Mouse (Mus musculus) kidney, postnatal 0 days (tissue): ENCODE measurements around the gene Pqbp1. TPM values are rescaled to one million over a fixed set of nuclear protein-coding genes. Genes with fewer than 3 reads are reported as not detected.
"Not testable (repeated sequence)": the region's sequence is repeated elsewhere in the genome, so short reads cannot be mapped to it uniquely, and the experiment has no call there.

ENCODE experiments used
- ATAC-seq: fragments of 200-750 bp; cut with Nextera tagmentation; replicated peaks from 2 replicates; pipeline ENCODE4 v1.8.0; 2017; ENCODE audit warnings: low read depth, moderate number of reproducible peaks, moderate TSS enrichment, moderate library complexity; ENCODE audit not compliant: low FRiP score
- DNase-seq: peaks from one replicate; pipeline ENCODE4 v3.0.0-alpha.2; 2016; ENCODE audit warnings: low spot score
- H3K27ac ChIP-seq: fragments of 300-500 bp; sonication (generic); 2 replicates; pipeline ENCODE4 v1.5.1; 2014; ENCODE audit warnings: mild to moderate bottlenecking
- H3K27me3 ChIP-seq: fragments of 300-500 bp; sonication (generic); 2 replicates; pipeline ENCODE4 v1.6.1; 2014; ENCODE audit warnings: low read length, mixed read lengths; ENCODE audit not compliant: insufficient read depth
- H3K36me3 ChIP-seq: fragments of 300-500 bp; sonication (generic); 2 replicates; pipeline ENCODE4 v1.6.1; 2014; ENCODE audit warnings: low read length, mixed read lengths; ENCODE audit not compliant: insufficient read depth
- H3K4me1 ChIP-seq: fragments of 300-500 bp; sonication (generic); replicated peaks from 2 replicates; pipeline ENCODE4 v1.6.1; 2014; ENCODE audit warnings: antibody characterized with exemption, low read length, mixed read lengths; ENCODE audit not compliant: insufficient read depth
- H3K4me2 ChIP-seq: fragments of 300-500 bp; sonication (generic); 2 replicates; pipeline ENCODE4 v1.6.1; 2014; ENCODE audit warnings: mild to moderate bottlenecking, low read length, moderate library complexity, mixed read lengths
- H3K4me3 ChIP-seq: fragments of 300-500 bp; sonication (generic); replicated peaks from 2 replicates; pipeline ENCODE4 v1.5.1; 2014; ENCODE audit warnings: low read depth, low read length
- H3K9ac ChIP-seq: fragments of 300-500 bp; sonication (generic); 2 replicates; pipeline ENCODE4 v1.6.1; 2014; ENCODE audit warnings: low read depth, low read length
- H3K9me3 ChIP-seq: fragments of 300-500 bp; sonication (generic); replicated peaks from 2 replicates; pipeline ENCODE4 v1.6.1; 2016; ENCODE audit warnings: low read length, inconsistent platforms, mixed read lengths
- CTCF ChIP-seq: IDR thresholded peaks from 2 replicates; pipeline ENCODE4 v1.5.1; 2016; ENCODE audit warnings: antibody characterized with exemption, low read depth, mild to moderate bottlenecking, moderate library complexity
- WGBS: fragments of 180-500 bp; shearing (Covaris S2); extraction: QIAGEN DNeasy Blood & Tissue Kit; methylation state at CpG from one replicate; pipeline ENCODE4 v1.1.7; 2014; 5-methylcytosine and 5-hydroxymethylcytosine counted together
- polyA plus RNA-seq: library from polyadenylated mRNA; unstranded; fragments of >200 nt; fragmentation: Nextera tagmentation; extraction: Ambion mirVana; gene quantifications from 2 replicates; pipeline ENCODE4 v1.2.1, GENCODE M21; 2015

Gene Pqbp1
- polyA plus RNA-seq, 1 experiment from 2014 or later: 99.7 TPM

DNA sequence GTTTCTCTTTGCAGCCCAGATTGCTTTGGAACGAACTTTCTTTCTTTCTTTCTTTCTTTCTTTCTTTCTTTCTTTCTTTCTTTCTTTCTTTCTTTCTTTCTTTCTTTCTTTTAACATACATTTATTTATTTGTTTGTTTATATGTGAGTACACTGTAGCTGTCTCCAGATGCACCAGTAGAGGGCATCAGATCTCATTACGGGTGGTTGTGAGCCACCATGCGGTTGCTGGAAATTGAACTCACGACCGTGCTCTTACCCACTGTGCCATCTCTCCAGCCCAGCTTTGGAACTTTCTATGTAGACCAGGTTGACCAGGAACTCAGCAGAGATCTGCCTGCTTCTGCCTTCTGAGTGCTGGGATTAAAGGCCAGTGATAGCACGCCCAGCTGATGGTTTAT lies 18.9 kb upstream of the Pqbp1 start:
- H3K27me3 ChIP-seq, H3K36me3 ChIP-seq, ATAC-seq, DNase-seq, H3K4me3 ChIP-seq, H3K9me3 ChIP-seq, H3K4me2 ChIP-seq, H3K4me1 ChIP-seq, H3K27ac ChIP-seq, H3K9ac ChIP-seq: not testable (repeated sequence)
- WGBS: 73% methylated on average over 6 of the region's 6 CpGs
- peak; percentile 18; the same call in 1 of the 2 replicates for TF ChIP-seq CTCF

- not testable (repeated sequence) for DNase-seq, ATAC-seq, H3K36me3 ChIP-seq, H3K4me2 ChIP-seq, H3K4me3 ChIP-seq, H3K4me1 ChIP-seq, H3K9ac ChIP-seq, H3K27me3 ChIP-seq, H3K27ac ChIP-seq, H3K9me3 ChIP-seq
- WGBS: 36% methylated on average over 3 of the region's 3 CpGs
- peak; percentile 49 for TF ChIP-seq CTCF
These were observed 16.6 kb upstream of the Pqbp1 start for GRCm38 (mm10) chrX:7915669-7916068.

DNA sequence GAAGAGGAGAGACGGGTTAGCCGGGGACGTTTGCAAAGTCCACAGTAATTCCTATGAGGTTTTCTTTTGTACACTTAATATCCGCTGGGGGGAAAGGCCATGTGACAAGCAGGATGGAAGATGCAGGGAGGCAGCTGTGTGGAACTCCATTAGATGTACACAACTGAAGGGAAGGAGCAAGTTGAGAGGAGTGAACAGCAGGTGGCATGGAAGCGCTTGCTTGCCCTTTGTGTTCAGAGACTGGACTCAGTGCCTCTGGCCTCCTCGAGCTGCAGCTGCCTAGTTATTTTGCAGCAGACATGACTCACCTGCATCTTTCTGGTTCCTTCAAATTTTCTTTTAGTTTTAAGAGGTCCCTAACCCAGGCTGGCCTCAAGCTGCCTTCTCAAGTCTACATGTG lies 11.4 kb upstream of the Pqbp1 start:
- no peak for ATAC-seq
- WGBS: 63% methylated on average over 6 of the region's 6 CpGs
- no peak for DNase-seq
- no peaks in the 10 kb centered on the region for H3K9me3 ChIP-seq
- no peak overlapping the region for H3K27ac ChIP-seq
- H3K4me1 ChIP-seq: no peaks in the 10 kb centered on the region
- no peak overlapping the region for H3K9ac ChIP-seq
- H3K36me3 ChIP-seq: no peaks in the 10 kb centered on the region
- H3K4me2 ChIP-seq: no peak overlapping the region
- H3K27me3 ChIP-seq: no peaks in the 10 kb centered on the region
- no peak overlapping the region for H3K4me3 ChIP-seq
- no peak for TF ChIP-seq CTCF

DNA sequence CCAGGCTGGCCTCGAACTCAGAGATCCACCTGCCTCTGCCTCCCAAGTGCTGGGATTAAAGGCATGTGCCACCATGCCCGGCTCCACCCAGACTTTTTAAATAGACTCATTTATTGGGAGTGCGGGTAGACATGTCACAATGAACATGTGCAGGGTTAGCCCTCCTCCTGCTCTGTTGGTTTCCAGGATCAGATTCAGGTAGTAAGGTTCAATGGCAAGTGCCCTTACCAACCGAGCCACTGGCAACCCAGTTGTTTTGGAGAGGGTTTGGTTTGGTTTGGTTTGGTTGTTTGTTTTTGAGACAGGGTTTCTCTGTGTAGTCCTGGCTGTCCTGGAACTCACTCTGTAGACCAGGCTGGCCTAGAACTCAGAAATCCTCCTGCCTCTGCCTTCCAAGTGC lies 10.2 kb upstream of the Pqbp1 start, which contains the start of gene Gm10490:
Gene Gm10490, plus strand, starts transcription at position 301 of the 400 bp plus-strand sequence.
- H3K4me2 ChIP-seq, H3K9me3 ChIP-seq, H3K27me3 ChIP-seq, H3K4me1 ChIP-seq, ATAC-seq, DNase-seq, H3K27ac ChIP-seq, H3K4me3 ChIP-seq, H3K9ac ChIP-seq, H3K36me3 ChIP-seq: not testable (repeated sequence)
- 81% methylated on average over 4 of the region's 4 CpGs for WGBS

GRCm38 (mm10) chrX:7907735-7908134 lies 8.7 kb upstream of the Pqbp1 start, which contains the start of gene Gm10491:
Gene Gm10491, minus strand, starts transcription at chrX:7907835.
- ATAC-seq (no peak), DNase-seq (no peak)
- Histone ChIP-seq H3K9ac (no peak within 1 kb of the TSS), H3K4me2 (no peak within 1 kb of the TSS), H3K9me3 (no peaks in the 10 kb centered on the region), H3K4me1 (no peaks in the 10 kb centered on the region), H3K27me3 (no peaks in the 10 kb centered on the region), H3K4me3 (no peak within 1 kb of the TSS), H3K27ac (no peak within 1 kb of the TSS), H3K36me3 (no peaks in the 10 kb centered on the region)
- 83% methylated on average over 5 of the region's 5 CpGs for WGBS
- TF ChIP-seq CTCF: no peak

DNA sequence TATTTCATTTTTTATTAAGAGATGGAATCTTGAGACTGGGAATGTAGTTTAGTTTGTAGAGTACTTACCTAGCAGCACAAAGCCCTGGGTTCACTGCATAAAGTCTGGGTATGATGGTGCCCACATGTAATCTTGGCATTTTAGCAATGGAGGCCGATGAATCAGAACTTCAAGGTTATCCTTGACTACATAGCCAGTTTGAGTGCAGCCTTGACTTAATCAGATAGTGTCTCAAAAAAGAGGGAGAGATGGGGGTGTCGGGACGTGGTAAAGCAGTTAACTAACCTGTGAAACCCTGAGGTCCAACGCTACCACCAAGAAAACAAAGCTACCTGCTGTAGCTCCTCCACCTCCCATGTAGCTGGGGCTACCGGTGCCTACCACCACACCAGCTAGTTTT lies 5.4 kb upstream of the Pqbp1 start:
- Histone ChIP-seq H3K36me3 (no peaks in the 10 kb centered on the region), H3K4me3 (no peak overlapping the region), H3K9ac (no peak overlapping the region), H3K4me1 (no peaks in the 10 kb centered on the region), H3K9me3 (no peaks in the 10 kb centered on the region), H3K27ac (no peak overlapping the region), H3K4me2 (no peak overlapping the region), H3K27me3 (no peaks in the 10 kb centered on the region)
- TF ChIP-seq CTCF: no peak
- ATAC-seq (no peak), DNase-seq (no peak)
- 85% methylated on average over 5 of the region's 5 CpGs for WGBS

GRCm38 (mm10) chrX:7898211-7898610 lies 858 bp downstream of the Pqbp1 start:
- H3K4me2 ChIP-seq: peak overlapping the region; percentile 55
- DNase-seq: no peak
- TF ChIP-seq CTCF: no peak
- no peak for ATAC-seq
- 37% methylated on average over 12 of the region's 13 CpGs for WGBS
- no peak overlapping the region for H3K27ac ChIP-seq
- H3K36me3 ChIP-seq: no peaks in the 10 kb centered on the region
- H3K9me3 ChIP-seq: no peaks in the 10 kb centered on the region
- no peaks in the 10 kb centered on the region for H3K4me1 ChIP-seq
- peak overlapping the region; percentile 51; the same call in 1 of the 2 replicates for H3K9ac ChIP-seq
- no peaks in the 10 kb centered on the region for H3K27me3 ChIP-seq
- H3K4me3 ChIP-seq: peak overlapping the region; percentile 53
